In the genomic region with DNA sequence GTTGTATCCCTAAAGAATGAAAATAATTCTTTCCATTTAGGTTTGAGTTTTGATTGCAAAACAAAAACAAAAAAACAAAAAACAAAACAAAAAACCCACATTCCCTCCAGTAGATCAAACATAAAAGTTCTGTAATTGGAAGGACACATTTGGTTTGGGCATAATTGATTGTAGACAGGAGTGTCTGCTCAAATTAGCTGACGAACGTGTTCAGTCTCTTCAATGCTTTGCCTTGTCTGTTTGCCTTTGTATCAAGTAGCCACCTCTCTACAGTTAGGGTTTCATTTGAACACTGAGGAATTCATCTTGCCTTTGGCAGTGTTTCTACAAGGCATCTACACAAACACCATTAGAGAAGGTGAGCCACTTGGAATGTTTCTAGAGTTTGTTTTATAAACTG, we compare ENCODE assay signal across 35 mouse cellular contexts.
"Had no signal": no experiment of that assay in that cellular context is flagged by ENCODE, and none has a peak within 500 bp of the region (broad histone marks: within the 10 kb centered on the region; RNA-seq: fewer than 3 reads in every experiment).

No protein-coding gene starts in this region.

- H3K4me1 ChIP-seq: heart, embryonic 15.5 days; hindbrain, embryonic 10.5 days; hindbrain, embryonic 12.5 days; hindbrain, embryonic 13.5 days; intestine, embryonic 15.5 days; kidney, embryonic 15.5 days had no signal

- H3K27me3 ChIP-seq: heart, embryonic 12.5 days; heart, embryonic 13.5 days; heart, embryonic 15.5 days; hindbrain, embryonic 12.5 days; hindbrain, embryonic 13.5 days; hindbrain, embryonic 15.5 days; intestine, embryonic 15.5 days; kidney, embryonic 15.5 days had no signal

- H3K4me2 ChIP-seq: heart, embryonic 11.5 days; heart, embryonic 12.5 days; heart, embryonic 13.5 days; heart, embryonic 15.5 days; hindbrain, embryonic 12.5 days; hindbrain, embryonic 13.5 days; hindbrain, embryonic 14.5 days; hindbrain, embryonic 15.5 days; intestine, embryonic 15.5 days; kidney, embryonic 15.5 days had no signal

- ATAC-seq: hindbrain, embryonic 16.5 days; hindbrain, postnatal 0 days; inflammation-experienced regulatory T-cells, adult 6 months; intestine, embryonic 15.5 days; intestine, embryonic 16.5 days; intestine, postnatal 0 days had no signal

- H3K36me3 ChIP-seq: heart, embryonic 12.5 days; heart, embryonic 13.5 days; heart, embryonic 15.5 days; hindbrain, embryonic 10.5 days; hindbrain, embryonic 12.5 days; hindbrain, embryonic 13.5 days; hindbrain, embryonic 15.5 days; intestine, embryonic 15.5 days; kidney, embryonic 15.5 days had no signal

- H3K27ac ChIP-seq: heart, embryonic 13.5 days; heart, embryonic 15.5 days; hindbrain, embryonic 10.5 days; hindbrain, embryonic 12.5 days; hindbrain, embryonic 13.5 days; hindbrain, embryonic 14.5 days; hindbrain, embryonic 15.5 days; hindbrain, postnatal 0 days; intestine, embryonic 15.5 days; kidney, embryonic 15.5 days; kidney, postnatal 0 days; layer of hippocampus, adult 2 months; left cerebral cortex, adult 2 months had no signal

- H3K4me3 ChIP-seq: heart, embryonic 12.5 days; heart, embryonic 13.5 days; heart, embryonic 15.5 days; hindbrain, embryonic 10.5 days; hindbrain, embryonic 12.5 days; hindbrain, embryonic 13.5 days; hindbrain, embryonic 15.5 days; intestine, embryonic 15.5 days; kidney, embryonic 15.5 days; layer of hippocampus, adult 2 months; left cerebral cortex, adult 2 months had no signal

- H3K9ac ChIP-seq: heart, embryonic 12.5 days; heart, embryonic 13.5 days; heart, embryonic 15.5 days; hindbrain, embryonic 12.5 days; hindbrain, embryonic 13.5 days; hindbrain, embryonic 14.5 days; hindbrain, embryonic 15.5 days; intestine, embryonic 15.5 days; kidney, embryonic 15.5 days had no signal

- H3K9me3 ChIP-seq: heart, embryonic 12.5 days; heart, embryonic 13.5 days; heart, embryonic 15.5 days; hindbrain, embryonic 10.5 days; hindbrain, embryonic 12.5 days; hindbrain, embryonic 13.5 days; hindbrain, embryonic 15.5 days; intestine, embryonic 15.5 days; kidney, embryonic 15.5 days had no signal

- DNase-seq: heart, postnatal 10 days; heart, postnatal 14 days; heart, postnatal 36 days; heart, postnatal 4 days; kidney, adult 11 months; kidney, adult 18-20 months; kidney, adult 2 months; kidney, adult 8-10 months; kidney, adult 9 months; kidney, postnatal 10 days; kidney, postnatal 14 days; kidney, postnatal 25 days; kidney, postnatal 36 days; kidney, postnatal 4 days; layer of hippocampus, adult 9-11 months; layer of hippocampus, postnatal 36 days had no signal
